Mouse (Mus musculus) MEL (cell line): ENCODE measurements around the gene Maml3.

Experiments
- CTCF ChIP-seq, 3 experiments: IDR thresholded peaks in 2 of 3; conservative IDR thresholded peaks in 1 of 3; 2 replicates each; pipeline ENCODE4 v1.5.1; 2011 to 2012; ENCODE audit warnings: low read length in 3 of 3, low read depth in 2 of 3, mild to moderate bottlenecking in 2 of 3, improper control_type of control experiment in 1 of 3, inconsistent platforms in 1 of 3, mixed read lengths in 1 of 3, moderate library complexity in 1 of 3; ENCODE audit not compliant: control insufficient read depth in 1 of 3, insufficient read depth in 1 of 3, poor library complexity in 1 of 3, severe bottlenecking in 1 of 3
- MEF2A ChIP-seq: IDR thresholded peaks from 2 replicates; pipeline ENCODE4 v1.6.1; 2014; ENCODE audit warnings: low read depth, mild to moderate bottlenecking, inconsistent platforms, low read length, improper control_type of control experiment; ENCODE audit not compliant: poor library complexity, insufficient replicate concordance, severe bottlenecking; ENCODE audit errors: extremely low read depth
- USF1 ChIP-seq: IDR thresholded peaks from 2 replicates; pipeline ENCODE4 v1.6.1; 2014; ENCODE audit warnings: low read depth, mild to moderate bottlenecking, inconsistent platforms, low read length, improper control_type of control experiment, moderate library complexity

GRCm38 (mm10) chr3:51914900-51915299 is 190.0 kb downstream of the Maml3 start:
- TF ChIP-seq CTCF (IDR thresholded peaks at IDR 0.05 in 2 of 3, conservative IDR thresholded peaks at IDR 0.05 in 1 of 3; ENCODE audit: control insufficient read depth in 1 of 3, insufficient read depth in 1 of 3, low read depth in 2 of 3, low read length in 3 of 3, poor library complexity in 1 of 3, severe bottlenecking in 1 of 3) (peak; percentile 19 to 36 (median 21); a peak in 3 of 6 replicates), MEF2A (no peak), USF1 (no peak)
